Mouse (Mus musculus): ENCODE results near the gene Stoml1. TPM values are rescaled to one million over a fixed set of nuclear protein-coding genes. Genes with fewer than 3 reads are reported as not detected.
"Not testable (repeated sequence)": the region's sequence is repeated elsewhere in the genome, so short reads cannot be mapped to it uniquely, and the experiment has no call there.

Stoml1 gene
- polyA plus RNA-seq, 2 experiments: 28.7 to 47.2 TPM

DNA sequence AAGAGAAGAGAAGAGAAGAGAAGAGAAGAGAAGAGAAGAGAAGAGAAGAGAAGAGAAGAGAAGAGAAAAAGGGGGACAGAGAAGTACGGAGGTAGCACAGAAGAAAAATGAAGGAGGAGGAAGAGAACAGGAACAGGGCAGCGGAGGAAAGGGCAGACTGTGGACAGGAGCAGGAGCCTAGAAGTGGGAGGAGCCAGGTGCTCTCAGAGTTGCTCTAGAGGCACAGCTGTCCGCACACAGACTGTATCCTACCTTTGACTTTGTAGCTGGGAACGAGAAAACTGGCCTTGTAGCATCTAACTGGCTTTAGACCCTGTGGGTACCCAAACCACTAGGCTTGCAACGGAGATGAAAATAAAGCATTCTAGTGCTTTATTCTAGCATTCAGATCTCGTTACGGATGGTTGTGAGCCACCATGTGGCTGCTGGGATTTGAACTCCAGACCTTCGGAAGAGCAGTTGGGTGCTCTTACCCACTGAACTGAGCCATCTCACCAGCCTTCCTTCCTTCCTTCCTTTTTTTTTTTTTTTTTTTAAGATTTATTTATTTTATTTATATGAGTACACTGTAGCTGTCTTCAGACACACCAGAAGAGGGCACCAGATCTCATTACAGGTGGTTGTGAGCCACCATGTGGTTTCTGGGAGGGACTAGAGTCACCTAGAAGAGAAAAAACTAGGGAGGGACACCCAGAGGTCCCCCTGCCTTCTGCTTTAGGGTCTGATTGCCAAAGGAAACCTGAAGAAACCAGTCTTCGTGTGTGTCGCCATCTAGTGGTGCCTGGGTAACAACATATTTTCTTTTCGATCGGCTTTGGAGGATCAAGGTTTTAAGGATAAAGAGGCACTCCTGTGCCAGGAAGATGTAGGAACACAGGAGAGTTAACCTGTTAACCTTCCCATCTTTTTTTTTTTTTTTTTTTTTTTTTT, 15.7 kb downstream of the Stoml1 start:
- no peak overlapping the region for H3K27ac ChIP-seq (replicated peaks; ENCODE audit: low read depth, low read length)
- ATAC-seq (ENCODE audit: low FRiP score, low read depth): no peak
- TF ChIP-seq POLR2A (IDR thresholded peaks at IDR 0.05; ENCODE audit: borderline replicate concordance, extremely low read depth, insufficient read depth, insufficient read length): no peak
- no peaks in the 10 kb centered on the region for H3K27me3 ChIP-seq (ENCODE audit: control insufficient read depth, insufficient read depth, low read length)
- H3K9ac ChIP-seq (ENCODE audit: low read depth, low read length, severe bottlenecking): no peak overlapping the region
- DNase-seq (ENCODE audit: low spot score): peak; percentile 77
- H3K9me3 ChIP-seq (ENCODE audit: control insufficient read depth, low read length): no peaks in the 10 kb centered on the region
- no peak overlapping the region for H3K4me2 ChIP-seq (replicated peaks; ENCODE audit: low read depth, low read length, severe bottlenecking)
- no peaks in the 10 kb centered on the region for H3K36me3 ChIP-seq (ENCODE audit: control insufficient read depth, insufficient read depth, low read length)
- no peak overlapping the region for H3K4me3 ChIP-seq (replicated peaks; ENCODE audit: low read length)
- H3K4me1 ChIP-seq (ENCODE audit: control insufficient read depth, insufficient read depth, low read length): peaks cover 8% of the 10 kb centered on the region
- WGBS: 58% methylated on average over 12 of the region's 12 CpGs

DNA sequence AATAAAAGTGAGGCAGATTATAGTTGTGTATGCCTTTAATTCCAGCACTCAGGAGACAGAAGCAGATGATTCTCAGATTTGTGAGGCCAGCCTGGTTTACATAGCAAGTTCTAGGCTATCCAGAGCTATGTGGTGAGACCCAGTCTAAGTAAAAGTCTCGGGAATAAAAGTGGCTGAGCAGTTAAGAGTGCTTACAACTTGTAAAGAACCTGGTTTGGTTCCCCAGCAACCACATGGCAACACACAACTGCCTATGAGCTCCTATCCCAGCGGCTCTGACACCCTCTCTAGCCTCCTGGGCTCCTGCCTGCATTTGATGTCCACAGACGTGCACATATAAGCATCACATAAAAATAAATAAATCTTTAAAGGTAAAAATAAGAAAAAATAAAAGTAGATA, 17.1 kb downstream of the Stoml1 start:
- no peak overlapping the region for H3K9ac ChIP-seq (ENCODE audit: low read depth, low read length, severe bottlenecking)
- 44% methylated on average over 3 of the region's 3 CpGs for WGBS
- no peaks in the 10 kb centered on the region for H3K27me3 ChIP-seq (ENCODE audit: control insufficient read depth, insufficient read depth, low read length)
- ATAC-seq (ENCODE audit: low FRiP score, low read depth): no peak
- H3K4me1 ChIP-seq (ENCODE audit: control insufficient read depth, insufficient read depth, low read length): peaks cover 18% of the 10 kb centered on the region
- H3K4me3 ChIP-seq (replicated peaks; ENCODE audit: low read length): no peak overlapping the region
- no peak overlapping the region for H3K27ac ChIP-seq (replicated peaks; ENCODE audit: low read depth, low read length)
- H3K4me2 ChIP-seq (replicated peaks; ENCODE audit: low read depth, low read length, severe bottlenecking): no peak overlapping the region
- H3K36me3 ChIP-seq (ENCODE audit: control insufficient read depth, insufficient read depth, low read length): no peaks in the 10 kb centered on the region
- no peak for DNase-seq (ENCODE audit: low spot score)
- TF ChIP-seq POLR2A (IDR thresholded peaks at IDR 0.05; ENCODE audit: borderline replicate concordance, extremely low read depth, insufficient read depth, insufficient read length): no peak
- H3K9me3 ChIP-seq (ENCODE audit: control insufficient read depth, low read length): no peaks in the 10 kb centered on the region

DNA sequence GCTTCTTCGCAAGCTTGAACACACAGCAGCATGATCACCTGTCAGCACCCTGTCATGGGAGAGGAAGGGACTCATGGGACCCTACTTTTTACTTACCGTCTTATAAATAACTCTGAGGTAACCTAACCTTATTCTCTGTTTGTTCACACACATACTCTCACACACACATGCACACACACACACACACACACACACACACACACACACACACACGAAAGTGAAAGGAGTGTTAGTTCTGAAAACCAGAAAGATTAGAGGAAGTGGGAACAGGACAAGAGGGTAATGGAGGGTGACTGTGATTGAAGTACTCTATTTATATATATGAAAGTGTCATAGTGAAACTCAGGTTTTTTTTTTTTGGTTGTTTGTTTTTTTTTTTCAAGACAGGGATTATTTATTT, 18.1 kb downstream of the Stoml1 start:
- H3K4me2 ChIP-seq (replicated peaks; ENCODE audit: low read depth, low read length, severe bottlenecking): no peak overlapping the region
- WGBS: 95% methylated on average over 3 of the region's 3 CpGs
- no peaks in the 10 kb centered on the region for H3K9me3 ChIP-seq (ENCODE audit: control insufficient read depth, low read length)
- TF ChIP-seq POLR2A (IDR thresholded peaks at IDR 0.05; ENCODE audit: borderline replicate concordance, extremely low read depth, insufficient read depth, insufficient read length): no peak
- ATAC-seq (ENCODE audit: low FRiP score, low read depth) (no peak), DNase-seq (ENCODE audit: low spot score) (no peak)
- H3K36me3 ChIP-seq (ENCODE audit: control insufficient read depth, insufficient read depth, low read length): no peaks in the 10 kb centered on the region
- no peaks in the 10 kb centered on the region for H3K27me3 ChIP-seq (ENCODE audit: control insufficient read depth, insufficient read depth, low read length)
- H3K4me3 ChIP-seq (replicated peaks; ENCODE audit: low read length): no peak overlapping the region
- no peak overlapping the region for H3K9ac ChIP-seq (ENCODE audit: low read depth, low read length, severe bottlenecking)
- no peak overlapping the region for H3K27ac ChIP-seq (replicated peaks; ENCODE audit: low read depth, low read length)
- H3K4me1 ChIP-seq (ENCODE audit: control insufficient read depth, insufficient read depth, low read length): peaks cover 26% of the 10 kb centered on the region

DNA sequence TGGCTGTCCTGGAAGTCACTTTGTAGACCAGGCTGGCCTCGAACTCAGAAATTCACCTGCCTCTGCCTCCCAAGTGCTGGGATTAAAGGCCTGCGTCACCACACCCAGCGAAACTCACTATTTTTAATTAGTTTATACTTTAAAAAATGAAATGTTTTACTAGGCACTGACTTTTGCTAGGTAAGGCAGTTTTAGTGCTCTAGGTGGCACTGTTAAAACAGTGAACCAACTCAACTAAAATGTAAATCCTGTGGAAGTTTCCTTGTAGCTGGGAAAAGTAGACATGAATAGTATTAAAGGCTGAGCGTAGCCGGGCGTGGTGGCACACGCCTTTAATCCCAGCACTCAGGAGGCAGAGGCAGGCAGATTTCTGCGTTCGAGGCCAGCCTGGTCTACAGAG, 18.6 kb downstream of the Stoml1 start:
- DNase-seq (ENCODE audit: low spot score); H3K27me3 ChIP-seq (ENCODE audit: control insufficient read depth, insufficient read depth, low read length); H3K27ac ChIP-seq (replicated peaks; ENCODE audit: low read depth, low read length); H3K9me3 ChIP-seq (ENCODE audit: control insufficient read depth, low read length); H3K36me3 ChIP-seq (ENCODE audit: control insufficient read depth, insufficient read depth, low read length); H3K4me3 ChIP-seq (replicated peaks; ENCODE audit: low read length); ATAC-seq (ENCODE audit: low FRiP score, low read depth); H3K9ac ChIP-seq (ENCODE audit: low read depth, low read length, severe bottlenecking); H3K4me2 ChIP-seq (replicated peaks; ENCODE audit: low read depth, low read length, severe bottlenecking): not testable (repeated sequence)
- H3K4me1 ChIP-seq (ENCODE audit: control insufficient read depth, insufficient read depth, low read length): peaks cover 22% of the 10 kb centered on the region
- 93% methylated on average over 9 of the region's 9 CpGs for WGBS

DNA sequence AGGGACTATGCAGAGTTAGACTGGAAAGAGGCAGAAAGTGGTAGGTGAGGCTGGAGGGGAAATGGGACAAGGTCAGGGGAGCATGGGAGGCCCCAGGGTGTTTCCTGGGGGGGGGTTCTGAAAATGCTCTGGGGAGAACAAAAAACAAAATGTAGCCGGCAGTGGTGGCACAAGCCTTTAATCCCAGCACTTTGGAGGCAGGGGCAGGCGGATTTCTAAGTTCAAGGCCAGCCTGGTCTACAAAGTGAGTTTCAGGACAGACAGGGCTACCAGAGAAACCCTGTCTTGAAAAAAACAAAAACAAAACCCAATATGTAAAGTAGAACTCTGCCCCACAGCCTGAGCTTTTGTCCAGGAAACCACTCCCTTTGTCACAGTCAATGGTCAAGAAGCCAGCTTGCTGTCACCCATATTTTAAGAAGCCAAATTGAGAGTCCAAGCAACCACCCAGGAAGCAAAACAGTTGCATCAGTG, 19.1 kb downstream of the Stoml1 start:
- no peak overlapping the region for H3K4me3 ChIP-seq (replicated peaks; ENCODE audit: low read length)
- 74% methylated on average over 2 of the region's 2 CpGs for WGBS
- DNase-seq (ENCODE audit: low spot score) (no peak), ATAC-seq (ENCODE audit: low FRiP score, low read depth) (no peak)
- H3K4me2 ChIP-seq (replicated peaks; ENCODE audit: low read depth, low read length, severe bottlenecking): no peak overlapping the region
- H3K36me3 ChIP-seq (ENCODE audit: control insufficient read depth, insufficient read depth, low read length): no peaks in the 10 kb centered on the region
- no peaks in the 10 kb centered on the region for H3K9me3 ChIP-seq (ENCODE audit: control insufficient read depth, low read length)
- no peak overlapping the region for H3K9ac ChIP-seq (ENCODE audit: low read depth, low read length, severe bottlenecking)
- TF ChIP-seq POLR2A (IDR thresholded peaks at IDR 0.05; ENCODE audit: borderline replicate concordance, extremely low read depth, insufficient read depth, insufficient read length): no peak
- H3K27ac ChIP-seq (replicated peaks; ENCODE audit: low read depth, low read length): no peak overlapping the region
- no peaks in the 10 kb centered on the region for H3K27me3 ChIP-seq (ENCODE audit: control insufficient read depth, insufficient read depth, low read length)
- H3K4me1 ChIP-seq (ENCODE audit: control insufficient read depth, insufficient read depth, low read length): peaks cover 18% of the 10 kb centered on the region

All from limb, embryonic 14.5 days (tissue).